Mouse (Mus musculus): Measurements from ENCODE around the gene 4930550L24Rik.

The 4930550L24Rik gene

DNA sequence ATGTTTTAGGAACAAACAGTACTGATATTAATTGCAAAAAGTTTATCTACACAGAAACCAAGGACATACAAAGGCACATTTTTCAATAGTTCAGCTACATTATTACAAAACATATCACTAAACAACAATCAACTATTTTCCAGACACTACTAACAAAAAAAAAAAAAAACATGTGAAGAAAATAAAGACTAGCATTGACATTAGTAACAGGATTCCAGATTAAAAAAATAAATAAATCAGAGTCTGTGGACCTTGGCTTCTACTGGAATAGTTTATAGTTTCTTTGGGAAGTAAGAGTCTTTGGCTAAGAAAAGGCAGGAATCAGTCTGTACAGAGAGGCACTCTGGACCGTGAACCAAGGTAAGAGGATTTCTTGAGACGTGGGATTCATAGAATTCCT is at the start of gene 4930550L24Rik:
Gene 4930550L24Rik, plus strand, starts transcription at position 301 of the 400 bp plus-strand sequence.
- DNase-seq (ENCODE audit: low spot score): no peak

DNA sequence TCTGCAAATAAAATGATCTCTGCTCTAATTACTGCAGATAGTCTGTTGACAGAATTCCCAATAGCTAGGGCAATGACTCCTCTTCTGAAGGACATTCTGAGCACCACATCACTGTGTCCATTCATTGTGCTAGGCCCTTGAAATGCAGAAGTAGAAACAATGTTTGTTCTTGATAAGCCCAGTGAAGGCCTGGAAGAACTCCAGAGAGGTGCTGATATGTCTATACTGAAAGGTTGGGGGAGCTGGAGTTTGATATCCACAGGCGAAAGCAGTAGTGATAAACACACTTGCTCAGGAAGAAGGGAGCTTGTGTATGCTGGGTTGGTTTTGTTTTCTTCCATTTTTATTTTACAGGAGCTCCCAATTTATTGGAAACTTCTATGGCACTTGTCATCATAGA is 8.4 kb upstream of the 4930550L24Rik start:
- no peak for DNase-seq (ENCODE audit: low spot score)

- DNase-seq (ENCODE audit: low spot score): no peak
These were observed 58.8 kb downstream of the 4930550L24Rik start for GRCm38 (mm10) chrX:58967969-58968368.

Data from left cerebral cortex, adult 11 months (tissue).